Mouse (Mus musculus): ENCODE measurements around the gene Minar1. TPM values are rescaled to one million over a fixed set of nuclear protein-coding genes. Genes with fewer than 3 reads are reported as not detected.

The Minar1 gene
- total RNA-seq, 2 experiments from 2014 or later = 9.9 to 12.3 TPM

Other genes with a start within 250 kb of the Minar1 start
- 10 to 100 TPM; 27.3 to 28.8 TPM for gene Tmed3, start 81.9 kb upstream of the Minar1 start, total RNA-seq (2021)
- 10 to 100 TPM in 1 of 2 experiments, 1 to 10 TPM in 1; 9.5 to 10.9 TPM for gene Ankrd34c, start 115.3 kb upstream of the Minar1 start, total RNA-seq (2021)